Mouse (Mus musculus) forebrain, embryonic 11.5 days (tissue): ENCODE results near the gene Nupl1. TPM values are rescaled to one million over a fixed set of nuclear protein-coding genes. Genes with fewer than 3 reads are reported as not detected.

Source experiments
- ATAC-seq: fragments of 200-750 bp; cut with Nextera tagmentation; replicated peaks from 2 replicates; pipeline ENCODE4 v1.8.0; 2017; ENCODE audit warnings: moderate TSS enrichment; ENCODE audit not compliant: low FRiP score
- DNase-seq: peaks from one replicate; pipeline ENCODE4 v3.0.0-alpha.2; 2017; ENCODE audit warnings: low spot score
- H3K27ac ChIP-seq: fragments of 300-500 bp; sonication (generic); 2 replicates; pipeline ENCODE4 v1.5.1; 2014; ENCODE audit warnings: low read depth, low read length
- H3K27me3 ChIP-seq: fragments of 300-500 bp; sonication (generic); 2 replicates; pipeline ENCODE4 v1.6.1; 2014; ENCODE audit warnings: mild to moderate bottlenecking, low read length, mixed read lengths; ENCODE audit not compliant: control insufficient read depth, insufficient read depth
- H3K36me3 ChIP-seq: fragments of 300-500 bp; sonication (generic); 2 replicates; pipeline ENCODE4 v1.6.1; 2014; ENCODE audit warnings: mild to moderate bottlenecking, low read length, moderate library complexity, mixed read lengths; ENCODE audit not compliant: control insufficient read depth, insufficient read depth
- H3K4me1 ChIP-seq: fragments of 300-500 bp; sonication (generic); replicated peaks from 2 replicates; pipeline ENCODE4 v1.6.1; 2014; ENCODE audit warnings: low read length, mixed read lengths; ENCODE audit not compliant: control insufficient read depth, insufficient read depth
- H3K4me2 ChIP-seq: fragments of 300-500 bp; sonication (generic); 2 replicates; pipeline ENCODE4 v1.6.1; 2014; ENCODE audit warnings: low read depth, mild to moderate bottlenecking, low read length, moderate library complexity, mixed read lengths; ENCODE audit not compliant: severe bottlenecking
- H3K4me3 ChIP-seq: fragments of 300-500 bp; sonication (generic); 2 replicates; pipeline ENCODE4 v1.5.1; 2014; ENCODE audit warnings: low read depth, low read length
- H3K9ac ChIP-seq: fragments of 300-500 bp; sonication (generic); 2 replicates; pipeline ENCODE4 v1.6.1; 2014; ENCODE audit warnings: low read length
- H3K9me3 ChIP-seq: fragments of 300-500 bp; sonication (generic); 2 replicates; pipeline ENCODE4 v1.6.1; 2016; ENCODE audit warnings: low read length, mixed read lengths; ENCODE audit not compliant: control insufficient read depth
- WGBS: fragments of 180-500 bp; shearing (Covaris S2); extraction: QIAGEN DNeasy Blood & Tissue Kit; methylation state at CpG from one replicate; pipeline ENCODE4 v1.1.7; 2014; 5-methylcytosine and 5-hydroxymethylcytosine counted together
- polyA plus RNA-seq: library from polyadenylated mRNA; unstranded; fragments of >200 nt; fragmentation: Nextera tagmentation; extraction: Ambion mirVana; gene quantifications from 2 replicates; pipeline ENCODE4 v1.2.1, GENCODE M21; 2014

Nupl1 gene
- polyA plus RNA-seq, 1 experiment from 2014 or later: not detected

GRCm38 (mm10) chr14:60214040-60214439, 37.2 kb downstream of the Nupl1 start:
- no peak overlapping the region for H3K4me2 ChIP-seq
- 79% methylated on average over 1 of the region's 1 CpGs for WGBS
- no peak overlapping the region for H3K27ac ChIP-seq
- DNase-seq (no peak), ATAC-seq (no peak)
- H3K9me3 ChIP-seq: no peaks in the 10 kb centered on the region
- H3K4me1 ChIP-seq: no peaks in the 10 kb centered on the region
- no peaks in the 10 kb centered on the region for H3K27me3 ChIP-seq
- no peak overlapping the region for H3K9ac ChIP-seq
- no peak overlapping the region for H3K4me3 ChIP-seq
- no peaks in the 10 kb centered on the region; the same call in 1 of the 2 replicates for H3K36me3 ChIP-seq

GRCm38 (mm10) chr14:60209166-60209565, 42.1 kb downstream of the Nupl1 start:
- H3K9me3 ChIP-seq: no peaks in the 10 kb centered on the region
- 0 out of 2 replicates have a peak, but pooled peaks cover 2% of the 10 kb centered on the region for H3K4me1 ChIP-seq
- no peak overlapping the region for H3K4me3 ChIP-seq
- 96% methylated on average over 7 of the region's 7 CpGs for WGBS
- no peak overlapping the region for H3K9ac ChIP-seq
- no peak for DNase-seq
- no peaks in the 10 kb centered on the region for H3K36me3 ChIP-seq
- no peak overlapping the region for H3K4me2 ChIP-seq
- ATAC-seq: no peak
- H3K27me3 ChIP-seq: no peaks in the 10 kb centered on the region
- H3K27ac ChIP-seq: no peak overlapping the region

- Histone ChIP-seq H3K4me1 (0 out of 2 replicates have a peak, but pooled peaks cover 2% of the 10 kb centered on the region), H3K4me2 (no peak overlapping the region), H3K36me3 (no peaks in the 10 kb centered on the region), H3K27ac (no peak overlapping the region), H3K9ac (no peak overlapping the region), H3K27me3 (no peaks in the 10 kb centered on the region), H3K4me3 (no peak overlapping the region), H3K9me3 (no peaks in the 10 kb centered on the region)
- no peak for DNase-seq
- ATAC-seq: no peak
- WGBS: 93% methylated on average over 6 of the region's 6 CpGs
Measured at GRCm38 (mm10) chr14:60204993-60205392, 46.2 kb downstream of the Nupl1 start.

- Histone ChIP-seq H3K27ac (no peak within 1 kb of the TSS), H3K4me2 (no peak within 1 kb of the TSS), H3K9ac (no peak within 1 kb of the TSS), H3K4me1 (no peaks in the 10 kb centered on the region), H3K27me3 (no peaks in the 10 kb centered on the region), H3K9me3 (no peaks in the 10 kb centered on the region), H3K36me3 (no peaks in the 10 kb centered on the region), H3K4me3 (no peak within 1 kb of the TSS)
- DNase-seq: no peak
- no peak for ATAC-seq
- WGBS: 83% methylated on average over 7 of the region's 7 CpGs
Measured at GRCm38 (mm10) chr14:60196884-60197283, 54.3 kb downstream of the Nupl1 start, which contains the start of gene Atp8a2. Gene Atp8a2, minus strand, starts transcription at chr14:60197179.

GRCm38 (mm10) chr14:60195999-60196398, 55.2 kb downstream of the Nupl1 start:
- no peak for ATAC-seq
- no peak for DNase-seq

GRCm38 (mm10) chr14:60194606-60195005, 56.6 kb downstream of the Nupl1 start:
- no peaks in the 10 kb centered on the region for H3K4me1 ChIP-seq
- H3K36me3 ChIP-seq: no peaks in the 10 kb centered on the region
- no peak for ATAC-seq
- H3K4me3 ChIP-seq: no peak overlapping the region
- H3K9ac ChIP-seq: no peak overlapping the region
- DNase-seq: no peak
- H3K27ac ChIP-seq: no peak overlapping the region
- no peak overlapping the region for H3K4me2 ChIP-seq
- WGBS: 91% methylated on average over 1 of the region's 1 CpGs
- H3K9me3 ChIP-seq: no peaks in the 10 kb centered on the region
- H3K27me3 ChIP-seq: no peaks in the 10 kb centered on the region

More at GRCm38 (mm10) chr14:60195999-60196398, 55.2 kb downstream of the Nupl1 start:
- Histone ChIP-seq H3K4me1 (no peaks in the 10 kb centered on the region), H3K27ac (no peak overlapping the region), H3K9me3 (no peaks in the 10 kb centered on the region), H3K4me2 (no peak overlapping the region), H3K9ac (no peak overlapping the region), H3K4me3 (no peak overlapping the region), H3K27me3 (no peaks in the 10 kb centered on the region), H3K36me3 (no peaks in the 10 kb centered on the region)
- 89% methylated on average over 5 of the region's 5 CpGs for WGBS

GRCm38 (mm10) chr14:60189771-60190170, 61.5 kb downstream of the Nupl1 start:
- Histone ChIP-seq H3K9ac (no peak overlapping the region), H3K27ac (no peak overlapping the region), H3K36me3 (no peaks in the 10 kb centered on the region), H3K4me1 (no peaks in the 10 kb centered on the region), H3K27me3 (no peaks in the 10 kb centered on the region), H3K4me2 (no peak overlapping the region), H3K4me3 (no peak overlapping the region), H3K9me3 (no peaks in the 10 kb centered on the region)
- ATAC-seq (no peak), DNase-seq (no peak)
- WGBS: 95% methylated on average over 5 of the region's 5 CpGs

- no peaks in the 10 kb centered on the region for H3K4me1 ChIP-seq
- H3K4me3 ChIP-seq: no peak overlapping the region
- H3K9me3 ChIP-seq: no peaks in the 10 kb centered on the region
- 81% methylated on average over 5 of the region's 5 CpGs for WGBS
- H3K27ac ChIP-seq: no peak overlapping the region
- H3K27me3 ChIP-seq: no peaks in the 10 kb centered on the region
- DNase-seq: no peak
- no peaks in the 10 kb centered on the region for H3K36me3 ChIP-seq
- no peak overlapping the region for H3K9ac ChIP-seq
- H3K4me2 ChIP-seq: no peak overlapping the region
- no peak for ATAC-seq
Measured at GRCm38 (mm10) chr14:60188201-60188825, 62.9 kb downstream of the Nupl1 start.

- Histone ChIP-seq H3K4me3 (no peak overlapping the region), H3K27me3 (peaks cover 15% of the 10 kb centered on the region), H3K9me3 (no peaks in the 10 kb centered on the region), H3K9ac (no peak overlapping the region), H3K27ac (no peak overlapping the region), H3K36me3 (no peaks in the 10 kb centered on the region), H3K4me2 (no peak overlapping the region), H3K4me1 (peaks cover 7% of the 10 kb centered on the region; the same call in 1 of the 2 replicates)
- no peak for DNase-seq
- ATAC-seq: no peak
- WGBS: 94% methylated on average over 2 of the region's 2 CpGs
Measured at GRCm38 (mm10) chr14:60181306-60181705, 69.9 kb downstream of the Nupl1 start.
